Mouse (Mus musculus): ENCODE results near the gene Slc7a1.

- TF ChIP-seq CTCF (IDR thresholded peaks at IDR 0.05; ENCODE audit: extremely low read depth, insufficient read depth, insufficient read length, insufficient replicate concordance) = no peak
- TF ChIP-seq POLR2A (IDR thresholded peaks at IDR 0.05; ENCODE audit: low read depth, low read length) = no peak
Observed at GRCm38 (mm10) chr5:148289951-148290350, 109.8 kb downstream of the Slc7a1 start.

Data from spleen, adult 2 months (tissue).